ENCODE assay signal across 16 mouse cellular contexts in genomic region chr11:118960649-118961048, GRCm38 (mm10). TPM values are rescaled to one million over a fixed set of nuclear protein-coding genes. Genes with fewer than 3 reads are reported as not detected.
DNase-seq lines count a peak whose midpoint lies in the region; ATAC-seq and TF ChIP-seq lines count a peak whose summit lies in the region.
"Had no signal": no experiment of that assay in that cellular context is flagged by ENCODE, and none has a peak within 500 bp of the region (broad histone marks: within the 10 kb centered on the region; RNA-seq: fewer than 3 reads in every experiment).

No protein-coding gene starts in this region.

- DNase-seq in forebrain, embryonic 10.5 days (ENCODE audit: extremely low spot score, low spot score) = no peak
- peak; percentile 70 for DNase-seq in brain, embryonic 14.5 days (ENCODE audit: low read depth)
- DNase-seq in layer of hippocampus, adult 9-11 months = peak; percentile 76
- no peak for DNase-seq in thymus, adult 18-20 months
- DNase-seq: cerebellum, postnatal 25 days; liver, embryonic 13.5 days had no signal

- no peak overlapping the region for H3K27ac ChIP-seq in forebrain, embryonic 12.5 days
- no peak overlapping the region for H3K27ac ChIP-seq in forebrain, embryonic 10.5 days
- 0 out of 2 replicates have a peak overlapping the region, but pooled peaks have one; percentile 33 for H3K27ac ChIP-seq in olfactory bulb, adult 2 months (ENCODE audit: insufficient read depth, low read depth, low read length)
- H3K27ac ChIP-seq: liver, embryonic 13.5 days; neural tube, embryonic 15.5 days had no signal

- peaks cover 45% of the 10 kb centered on the region for H3K4me1 ChIP-seq in forebrain, embryonic 12.5 days
- H3K4me1 ChIP-seq in forebrain, embryonic 10.5 days = peaks cover 47% of the 10 kb centered on the region
- peaks cover 61% of the 10 kb centered on the region for H3K4me1 ChIP-seq in olfactory bulb, adult 2 months (ENCODE audit: control insufficient read depth, insufficient read depth, low read length)
- H3K4me1 ChIP-seq: liver, embryonic 13.5 days had no signal

- no peaks in the 10 kb centered on the region for H3K36me3 ChIP-seq in forebrain, embryonic 12.5 days (replicated peaks)
- no peaks in the 10 kb centered on the region for H3K36me3 ChIP-seq in forebrain, embryonic 10.5 days (replicated peaks)
- H3K36me3 ChIP-seq: liver, embryonic 13.5 days; neural tube, embryonic 15.5 days had no signal

- ATAC-seq in forebrain, embryonic 12.5 days (ENCODE audit: low FRiP score) = 0 out of 2 replicates have a peak, but pooled peaks have one; percentile 40
- no peak for ATAC-seq in inflammation-experienced regulatory T-cells, adult 6 months
- no peak for ATAC-seq in megakaryocyte progenitor cell, adult 5-6 weeks (replicated peaks; ENCODE audit: poor library complexity)

- H3K4me3 ChIP-seq in forebrain, embryonic 12.5 days (replicated peaks) = no peak overlapping the region
- H3K4me3 ChIP-seq in forebrain, embryonic 10.5 days = no peak overlapping the region
- H3K4me3 ChIP-seq in olfactory bulb, adult 2 months (ENCODE audit: insufficient read depth, low read depth, low read length) = no peak overlapping the region
- H3K4me3 ChIP-seq: liver, embryonic 13.5 days; neural tube, embryonic 15.5 days had no signal

- H3K9me3 ChIP-seq in forebrain, embryonic 12.5 days = no peaks in the 10 kb centered on the region
- no peaks in the 10 kb centered on the region for H3K9me3 ChIP-seq in forebrain, embryonic 10.5 days
- H3K9me3 ChIP-seq: liver, embryonic 13.5 days; neural tube, embryonic 15.5 days had no signal

- TF ChIP-seq POLR2A in brain, embryonic 14.5 days (IDR thresholded peaks at IDR 0.05; ENCODE audit: borderline replicate concordance, extremely low read depth, insufficient read depth, insufficient read length, poor library complexity, severe bottlenecking) = no peak
- no peak for TF ChIP-seq POLR2A in olfactory bulb, adult 2 months (IDR thresholded peaks at IDR 0.05; ENCODE audit: insufficient read depth, low read depth, low read length)

- H3K9ac ChIP-seq in forebrain, embryonic 12.5 days = no peak overlapping the region
- H3K9ac ChIP-seq: liver, embryonic 13.5 days; neural tube, embryonic 15.5 days had no signal

- H3K27me3 ChIP-seq in forebrain, embryonic 12.5 days = no peaks in the 10 kb centered on the region; the same call in none of the 2 replicates
- peaks cover 30% of the 10 kb centered on the region for H3K27me3 ChIP-seq in forebrain, embryonic 10.5 days (ENCODE audit: poor library complexity, severe bottlenecking)
- H3K27me3 ChIP-seq: liver, embryonic 13.5 days; neural tube, embryonic 15.5 days had no signal

- no peak for TF ChIP-seq CTCF in brain, embryonic 14.5 days (IDR thresholded peaks at IDR 0.05; ENCODE audit: borderline replicate concordance, extremely low read depth, insufficient read depth, insufficient read length)
- TF ChIP-seq CTCF in olfactory bulb, adult 2 months (IDR thresholded peaks at IDR 0.05; ENCODE audit: insufficient read depth, low read depth, low read length) = no peak

- no peak overlapping the region for H3K4me2 ChIP-seq in forebrain, embryonic 12.5 days
- H3K4me2 ChIP-seq: liver, embryonic 13.5 days; neural tube, embryonic 15.5 days had no signal

- WGBS in forebrain, embryonic 12.5 days = 42% methylated on average over 3 of the region's 3 CpGs
- 63% methylated on average over 3 of the region's 3 CpGs for WGBS in forebrain, embryonic 10.5 days
- 36% methylated on average over 3 of the region's 3 CpGs for WGBS in olfactory bulb, adult 2 months

RNA-seq across cellular contexts. Expression of gene Enpp7, which starts 27.3 kb away (rescaled TPM):
- polyA plus RNA-seq in forebrain, embryonic 12.5 days (2016; fragmentation: Nextera tagmentation; extraction: Ambion mirVana) = not detected in 2 replicates
- not detected in 2 replicates for polyA plus RNA-seq in forebrain, embryonic 10.5 days (2016; fragmentation: Nextera tagmentation; extraction: Ambion mirVana)
- 0.07 TPM in 1 of 2 replicates, not detected in the other for polyA plus RNA-seq in brain, embryonic 14.5 days (2012; rRNA removed)
- polyA plus RNA-seq in olfactory bulb, adult 2 months (2012; ENCODE audit: insufficient read depth, insufficient read length, low replicate concordance, missing spikeins) = not detected in 2 replicates
- not detected for polyA plus RNA-seq in inflammation-experienced regulatory T-cells, adult 6 months (2017; shearing (Covaris generic))
- not detected in 2 replicates for total RNA-seq in megakaryocyte progenitor cell, adult 5-6 weeks (2015)
- total RNA-seq in megakaryocyte progenitor cell, adult 5-6 weeks (2017) = not detected in 2 replicates
- total RNA-seq: adrenal gland, postnatal 4 days; layer of hippocampus, adult 18-20 months; megakaryocyte-erythroid progenitor cell, adult 5-6 weeks had no signal
- polyA plus RNA-seq: intestine, embryonic 14.5 days; liver, embryonic 13.5 days; neural tube, embryonic 15.5 days; spleen, adult 2 months had no signal

RNA-seq across cellular contexts. Expression of gene Rbfox3, which starts 49.3 kb away (rescaled TPM):
- 17.0 and 19.6 TPM in 2 replicates for polyA plus RNA-seq in forebrain, embryonic 12.5 days (2016; fragmentation: Nextera tagmentation; extraction: Ambion mirVana)
- 2.0 and 2.6 TPM in 2 replicates for polyA plus RNA-seq in forebrain, embryonic 10.5 days (2016; fragmentation: Nextera tagmentation; extraction: Ambion mirVana)
- polyA plus RNA-seq in brain, embryonic 14.5 days (2012; rRNA removed) = 19.7 and 37.6 TPM in 2 replicates
- 164 TPM in 1 of 2 replicates, not detected in the other for polyA plus RNA-seq in olfactory bulb, adult 2 months (2012; ENCODE audit: insufficient read depth, insufficient read length, low replicate concordance, missing spikeins)
- under 1 TPM in 1 of 3 experiments, not detected in 2; 0.30 TPM for polyA plus RNA-seq in inflammation-experienced regulatory T-cells, adult 6 months (2017; shearing (Covaris generic))
- not detected in 2 replicates for total RNA-seq in megakaryocyte progenitor cell, adult 5-6 weeks (2015)
- total RNA-seq in megakaryocyte progenitor cell, adult 5-6 weeks (2017) = not detected in 2 replicates
- total RNA-seq: megakaryocyte-erythroid progenitor cell, adult 5-6 weeks had no signal

Comparison
In these comparisons a context has a peak if more than half of its experiments do, and no peak if none do; other contexts are left out.
1. DNase-seq: peak in brain, embryonic 14.5 days (single experiment) and layer of hippocampus, adult 9-11 months (single experiment); none in forebrain, embryonic 10.5 days (single experiment) and thymus, adult 18-20 months (0 of 2).